Mouse (Mus musculus): ENCODE measurements at regions not wholly inside any gene's neighbourhood (a gene's known extent, or its start where the extent isn't known, plus 50 kb on each side); places are given as distances from the start of the nearest gene placed in this dataset.

- DNase-seq: peak in 1 of 2 experiments; percentile 20
Measured at GRCm38 (mm10) chr7:83486156-83486750, 98.5 kb upstream of the Tmc3 start.

GRCm38 (mm10) chr7:83489790-83490189, 94.9 kb upstream of the Tmc3 start:
- DNase-seq: peak in 1 of 2 experiments; percentile 21

- no peak for DNase-seq
Measured at GRCm38 (mm10) chr7:83504996-83505645, 79.6 kb upstream of the Tmc3 start.

- no peak for DNase-seq
Measured at GRCm38 (mm10) chr7:83516295-83516694, 68.4 kb upstream of the Tmc3 start.

- no peak for DNase-seq
Measured at GRCm38 (mm10) chr7:83521511-83521910, 63.2 kb upstream of the Tmc3 start.
